Mouse (Mus musculus) bone marrow, adult 2 months (tissue): Measurements from ENCODE around the gene Senp3. TPM values are rescaled to one million over a fixed set of nuclear protein-coding genes. Genes with fewer than 3 reads are reported as not detected.
A peak's percentile ranks its signal among the peaks of the same experiment; 100 is the strongest.

Experiments used
- H3K27ac ChIP-seq: fragments of 200-500 bp; 2 replicates; pipeline ENCODE4 v1.5.1; 2012; ENCODE audit warnings: low read depth, mild to moderate bottlenecking, control low read depth, inconsistent platforms, low read length; ENCODE audit not compliant: control insufficient read depth, poor library complexity, insufficient read depth
- H3K4me1 ChIP-seq: fragments of 200-500 bp; 2 replicates; pipeline ENCODE4 v1.6.1; 2011; ENCODE audit warnings: low read length; ENCODE audit not compliant: control insufficient read depth, insufficient read depth
- H3K4me3 ChIP-seq: fragments of 200-500 bp; replicated peaks from 2 replicates; pipeline ENCODE3; 2011; ENCODE audit warnings: mild to moderate bottlenecking, low read depth, low read length, control low read depth; ENCODE audit not compliant: control insufficient read depth
- CTCF ChIP-seq: fragments of 200-500 bp; IDR thresholded peaks from 2 replicates; pipeline ENCODE4 v1.5.1; 2011; ENCODE audit warnings: low read length, control low read depth; ENCODE audit not compliant: control insufficient read depth, insufficient read depth
- POLR2A ChIP-seq: fragments of 200-500 bp; IDR thresholded peaks from 2 replicates; pipeline ENCODE4 v1.6.1; 2011; ENCODE audit warnings: low read depth, mild to moderate bottlenecking, control low read depth, low read length, borderline replicate concordance; ENCODE audit not compliant: control insufficient read depth
- WGBS: fragments of 180-500 bp; shearing (Covaris S2); methylation state at CpG from one replicate; pipeline ENCODE4 v1.1.7; 2018; 5-methylcytosine and 5-hydroxymethylcytosine counted together
- polyA plus RNA-seq: library from polyadenylated mRNA; stranded (reverse); fragments of >200 nt; gene quantifications from 2 replicates; pipeline ENCODE4 v1.2.4, GENCODE M21; 2011; ENCODE audit warnings: low replicate concordance; ENCODE audit not compliant: missing spikeins, insufficient read depth, insufficient read length

Senp3 gene
- polyA plus RNA-seq, 1 experiment: 67.8 TPM

DNA sequence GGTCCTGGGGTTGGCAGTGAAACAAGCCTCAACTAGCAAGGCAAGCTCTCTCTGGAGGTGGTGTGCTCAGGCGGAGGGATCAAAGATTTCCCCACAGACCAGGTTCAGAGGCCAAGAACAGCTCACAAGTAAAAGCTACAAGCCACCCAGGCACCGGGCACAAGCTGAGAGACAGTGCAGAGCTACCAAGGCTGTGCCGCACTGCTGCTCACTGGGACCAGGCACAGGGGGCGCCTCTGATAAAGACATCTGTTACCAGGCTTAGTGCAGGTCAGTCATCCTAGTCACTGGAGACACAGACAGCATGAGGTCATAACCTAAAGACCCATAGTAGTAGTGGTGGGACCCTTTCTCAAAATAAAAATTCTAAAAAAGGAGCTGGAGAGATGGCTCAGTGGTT lies 35.1 kb upstream of the Senp3 start:
- WGBS: 81% methylated on average over 4 of the region's 4 CpGs
- H3K4me1 ChIP-seq: no peaks in the 10 kb centered on the region

GRCm38 (mm10) chr11:69715929-69716328 lies 34.0 kb upstream of the Senp3 start:
- H3K4me3 ChIP-seq: no peak overlapping the region
- no peaks in the 10 kb centered on the region for H3K4me1 ChIP-seq
- no peak overlapping the region for H3K27ac ChIP-seq
- 26% methylated on average over 5 of the region's 5 CpGs for whole genome bisulfite sequencing
- TF ChIP-seq POLR2A: no peak
- no peak for TF ChIP-seq CTCF

More for the DNA sequence above, 35.1 kb upstream of the Senp3 start:
- H3K27ac ChIP-seq: no peak overlapping the region
- H3K4me3 ChIP-seq: no peak overlapping the region
- no peak for TF ChIP-seq POLR2A
- no peak for TF ChIP-seq CTCF

DNA sequence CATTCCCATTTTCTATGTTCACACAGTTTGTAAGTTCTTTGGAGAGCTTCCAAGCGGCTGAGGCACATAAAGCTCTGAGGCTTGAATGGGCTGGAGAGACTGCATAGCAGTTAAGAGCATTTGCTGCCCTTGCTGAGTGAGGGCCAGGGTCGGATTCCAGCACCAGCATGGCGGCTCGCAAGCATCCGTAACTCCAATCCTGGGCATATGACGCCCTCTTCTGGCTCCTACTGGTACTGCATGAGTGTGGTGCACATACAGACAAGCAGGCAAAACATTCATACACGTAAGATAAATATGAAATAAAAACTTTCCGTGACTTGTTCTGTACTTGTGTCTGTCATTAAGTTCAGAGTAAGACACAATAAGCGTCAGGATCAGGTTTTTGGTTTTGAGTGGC lies 33.6 kb upstream of the Senp3 start:
- no peak overlapping the region for H3K27ac ChIP-seq
- H3K4me1 ChIP-seq: no peaks in the 10 kb centered on the region
- H3K4me3 ChIP-seq: no peak overlapping the region
- WGBS: 72% methylated on average over 9 of the region's 9 CpGs
- peak; percentile 64 for TF ChIP-seq CTCF
- no peak for TF ChIP-seq POLR2A

- Histone ChIP-seq H3K27ac (no peak overlapping the region), H3K4me3 (no peak overlapping the region), H3K4me1 (no peaks in the 10 kb centered on the region)
- WGBS: 88% methylated on average over 18 of the region's 18 CpGs
- TF ChIP-seq POLR2A (no peak), CTCF (no peak)
Measured at GRCm38 (mm10) chr11:69714636-69715329, 32.9 kb upstream of the Senp3 start.

GRCm38 (mm10) chr11:69712954-69713672 lies 31.2 kb upstream of the Senp3 start:
- no peak overlapping the region for H3K4me3 ChIP-seq
- no peaks in the 10 kb centered on the region for H3K4me1 ChIP-seq
- H3K27ac ChIP-seq: no peak overlapping the region
- WGBS: 89% methylated on average over 20 of the region's 20 CpGs
- TF ChIP-seq CTCF (no peak), POLR2A (no peak)

GRCm38 (mm10) chr11:69711082-69711481 lies 29.2 kb upstream of the Senp3 start:
- TF ChIP-seq CTCF (no peak), POLR2A (no peak)
- H3K4me3 ChIP-seq: no peak overlapping the region
- 79% methylated on average over 2 of the region's 2 CpGs for WGBS
- no peaks in the 10 kb centered on the region for H3K4me1 ChIP-seq
- no peak overlapping the region for H3K27ac ChIP-seq

DNA sequence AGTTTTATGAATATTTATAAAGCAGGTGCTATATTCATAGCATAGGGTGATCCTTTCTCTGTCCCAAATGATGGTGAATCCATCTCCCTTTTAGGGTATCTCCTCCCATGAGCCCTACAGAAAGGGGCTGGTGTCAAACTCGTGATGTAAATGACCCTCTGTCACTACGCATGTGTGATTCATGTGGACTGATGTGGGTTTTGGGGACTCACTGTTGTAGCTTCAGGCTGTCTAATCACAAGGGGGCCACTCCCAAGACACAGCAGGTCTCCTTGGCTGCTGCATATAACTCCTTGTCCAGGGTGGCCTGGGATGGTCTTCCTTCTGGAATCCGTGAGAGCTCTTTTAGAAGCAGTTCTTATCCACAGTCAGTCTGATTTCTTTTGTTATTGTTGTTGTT lies 28.6 kb upstream of the Senp3 start:
- TF ChIP-seq POLR2A (no peak), CTCF (no peak)
- no peak overlapping the region for H3K27ac ChIP-seq
- no peak overlapping the region for H3K4me3 ChIP-seq
- no peaks in the 10 kb centered on the region for H3K4me1 ChIP-seq
- WGBS: 77% methylated on average over 3 of the region's 3 CpGs

GRCm38 (mm10) chr11:69709554-69710446 lies 27.9 kb upstream of the Senp3 start:
- TF ChIP-seq POLR2A (no peak), CTCF (no peak)
- 62% methylated on average over 11 of the region's 11 CpGs for WGBS
- H3K4me3 ChIP-seq: no peak overlapping the region
- no peaks in the 10 kb centered on the region for H3K4me1 ChIP-seq
- no peak overlapping the region for H3K27ac ChIP-seq
